Mouse (Mus musculus) embryonic facial prominence, embryonic 14.5 days (tissue): ENCODE results near the gene Gm2001. TPM values are rescaled to one million over a fixed set of nuclear protein-coding genes. Genes with fewer than 3 reads are reported as not detected.
"Not testable (repeated sequence)": the region's sequence is repeated elsewhere in the genome, so short reads cannot be mapped to it uniquely, and the experiment has no call there.

Experiments
- ATAC-seq: fragments of 200-750 bp; cut with Nextera tagmentation; 2 replicates; pipeline ENCODE4 v1.8.0; 2017; ENCODE audit warnings: low read depth, moderate number of reproducible peaks, moderate TSS enrichment
- DNase-seq: peaks from one replicate; pipeline ENCODE4 v3.0.0-alpha.2; 2015; ENCODE audit warnings: low spot score
- H3K27ac ChIP-seq: fragments of 300-500 bp; sonication (generic); replicated peaks from 2 replicates; pipeline ENCODE4 v1.5.1; 2014; ENCODE audit warnings: low read depth, mild to moderate bottlenecking, low read length, moderate library complexity
- H3K27me3 ChIP-seq: fragments of 300-500 bp; sonication (generic); replicated peaks from 2 replicates; pipeline ENCODE4 v1.6.1; 2014; ENCODE audit warnings: low read length; ENCODE audit not compliant: control insufficient read depth, insufficient read depth
- H3K36me3 ChIP-seq: fragments of 300-500 bp; sonication (generic); 2 replicates; pipeline ENCODE4 v1.6.1; 2014; ENCODE audit warnings: low read length, mixed read lengths; ENCODE audit not compliant: control insufficient read depth, insufficient read depth
- H3K4me1 ChIP-seq: fragments of 300-500 bp; sonication (generic); 2 replicates; pipeline ENCODE4 v1.6.1; 2014; ENCODE audit warnings: antibody characterized with exemption, low read length; ENCODE audit not compliant: control insufficient read depth, insufficient read depth
- H3K4me2 ChIP-seq: fragments of 300-500 bp; sonication (generic); 2 replicates; pipeline ENCODE4 v1.6.1; 2014; ENCODE audit warnings: low read depth, mild to moderate bottlenecking, low read length, moderate library complexity, mixed read lengths
- H3K4me3 ChIP-seq: fragments of 300-500 bp; sonication (generic); 2 replicates; pipeline ENCODE4 v1.5.1; 2014; ENCODE audit warnings: low read depth, mild to moderate bottlenecking, low read length
- H3K9ac ChIP-seq: fragments of 300-500 bp; sonication (generic); 2 replicates; pipeline ENCODE4 v1.6.1; 2014; ENCODE audit warnings: low read depth, mild to moderate bottlenecking, low read length, moderate library complexity, mixed read lengths
- H3K9me3 ChIP-seq: fragments of 300-500 bp; sonication (generic); 2 replicates; pipeline ENCODE4 v1.6.1; 2016; ENCODE audit warnings: low read length; ENCODE audit not compliant: control insufficient read depth
- WGBS: fragments of 180-500 bp; shearing (Covaris S2); extraction: QIAGEN DNeasy Blood & Tissue Kit; methylation state at CpG from one replicate; pipeline ENCODE4 v1.1.7; 2014; 5-methylcytosine and 5-hydroxymethylcytosine counted together
- polyA plus RNA-seq: library from polyadenylated mRNA; unstranded; fragments of >200 nt; fragmentation: Nextera tagmentation; extraction: Ambion mirVana; gene quantifications from 2 replicates; pipeline ENCODE4 v1.2.1, GENCODE M21; 2014

The Gm2001 gene
- not detected in 2 replicates for polyA plus RNA-seq

DNA sequence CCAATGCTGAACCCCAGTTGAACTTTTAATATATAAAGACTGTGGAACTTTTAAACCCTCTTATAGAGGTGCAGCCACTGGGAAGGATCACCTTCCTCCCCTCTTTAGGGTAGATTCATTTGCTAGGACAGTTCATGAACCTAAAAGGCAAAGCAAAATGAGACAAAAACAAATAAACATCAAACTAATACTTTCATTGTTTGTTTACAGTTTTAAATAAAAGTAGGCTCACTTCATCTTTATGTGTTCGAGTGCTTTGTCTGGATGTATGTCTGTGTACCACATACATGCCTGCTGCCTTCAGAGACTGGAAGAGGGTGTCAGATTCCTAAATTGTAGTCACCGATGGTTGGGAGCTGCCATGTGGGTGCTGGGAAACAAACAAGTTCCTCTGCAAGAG, at the start of gene Gm2001:
Gm2001 (minus strand) TSS at position 101 of the 400 bp plus-strand sequence.
- not testable (repeated sequence) for H3K36me3 ChIP-seq, H3K4me1 ChIP-seq
- WGBS = 55% methylated on average over 1 of the region's 2 CpGs

DNA sequence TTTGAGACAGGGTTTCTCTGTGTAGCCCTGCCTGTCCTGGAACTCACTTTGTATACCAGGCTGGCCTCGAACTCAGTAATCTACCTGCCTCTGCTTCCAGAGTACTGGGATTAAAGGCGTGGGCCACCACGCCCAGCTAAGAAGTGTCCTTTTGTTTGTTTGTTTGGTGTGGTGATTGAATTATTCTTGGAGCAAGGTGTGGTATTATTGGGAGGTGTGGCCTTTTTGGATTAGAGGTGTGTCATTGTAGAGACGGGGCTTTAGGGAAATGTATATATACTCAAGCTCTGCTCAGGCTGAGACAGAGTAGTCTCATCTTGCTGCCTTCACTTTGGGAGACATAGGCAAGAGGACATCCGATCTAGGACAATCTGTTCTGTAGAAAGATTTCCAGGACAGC, 31.6 kb upstream of the Gm2001 start, which contains the start of gene Gm2016:
Gm2016 (plus strand) TSS at position 301 of the 400 bp plus-strand sequence.
- not testable (repeated sequence) for H3K4me1 ChIP-seq, ATAC-seq, H3K4me3 ChIP-seq, H3K27ac ChIP-seq, H3K4me2 ChIP-seq, H3K9ac ChIP-seq, H3K9me3 ChIP-seq, H3K27me3 ChIP-seq, H3K36me3 ChIP-seq, DNase-seq
- 74% methylated on average over 5 of the region's 5 CpGs for WGBS

More for the DNA sequence above, at the start of gene Gm2001:
- not testable (repeated sequence) for DNase-seq, H3K4me3 ChIP-seq, H3K27me3 ChIP-seq, H3K9me3 ChIP-seq, H3K9ac ChIP-seq, H3K4me2 ChIP-seq, H3K27ac ChIP-seq, ATAC-seq

- ATAC-seq, H3K36me3 ChIP-seq, H3K27me3 ChIP-seq, H3K27ac ChIP-seq, H3K4me1 ChIP-seq, H3K4me2 ChIP-seq, DNase-seq, H3K4me3 ChIP-seq, H3K9me3 ChIP-seq, H3K9ac ChIP-seq: not testable (repeated sequence)
- WGBS = 78% methylated on average over 2 of the region's 2 CpGs
These were observed 21.9 kb upstream of the Gm2001 start for GRCm38 (mm10) chr12:87864048-87864447.

- WGBS = 97% methylated on average over 5 of the region's 11 CpGs
- not testable (repeated sequence) for ATAC-seq, H3K9ac ChIP-seq
These were observed 21.5 kb upstream of the Gm2001 start for GRCm38 (mm10) chr12:87863638-87864037.

DNA sequence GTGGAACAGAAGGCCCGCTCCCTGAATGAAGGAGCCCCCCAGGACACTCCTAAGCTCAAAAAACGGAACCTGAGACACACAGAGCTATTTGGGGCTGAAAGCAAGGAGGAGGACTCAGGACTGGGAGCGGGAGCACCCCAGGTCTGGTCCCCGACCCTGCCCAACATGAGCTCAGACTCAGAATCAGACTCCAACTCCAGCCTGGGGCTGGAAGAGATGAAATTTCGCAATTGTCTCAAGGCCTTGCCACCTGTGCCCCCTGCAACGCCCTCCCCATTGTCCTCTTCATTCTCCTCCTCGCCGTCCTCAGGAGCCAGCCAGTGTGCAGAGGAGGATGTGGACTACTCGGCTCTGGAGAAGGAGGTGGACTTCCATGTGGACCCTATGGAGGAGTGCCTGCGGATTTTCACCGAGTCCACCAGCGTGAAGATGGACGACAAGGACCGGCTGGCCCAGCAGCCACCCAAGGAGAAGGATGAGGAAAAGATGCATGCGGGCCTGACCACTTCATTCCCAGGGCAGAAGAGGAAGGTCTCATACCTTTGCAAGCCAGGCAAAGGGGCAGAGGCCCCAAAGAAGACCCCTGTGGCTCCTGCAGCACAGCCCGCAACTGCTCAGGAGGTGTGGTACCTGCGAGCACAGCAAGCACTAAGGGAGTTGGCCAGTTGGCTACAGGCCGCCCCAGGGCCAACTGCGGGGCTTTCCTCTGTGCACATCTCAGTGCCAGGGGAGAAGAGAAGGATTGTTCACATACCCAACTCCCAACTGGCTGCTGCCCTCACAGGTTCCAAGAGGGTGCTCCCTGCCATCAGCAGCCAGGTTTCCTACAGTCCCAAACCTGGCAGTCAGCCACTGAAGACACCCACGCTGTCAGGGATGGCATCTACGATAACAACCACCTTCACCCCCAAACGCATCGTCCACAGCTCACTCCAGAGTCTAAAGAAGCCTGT, 19.9 kb upstream of the Gm2001 start:
- H3K4me1 ChIP-seq, H3K27me3 ChIP-seq, H3K27ac ChIP-seq, H3K9ac ChIP-seq, H3K9me3 ChIP-seq, DNase-seq, ATAC-seq, H3K36me3 ChIP-seq, H3K4me2 ChIP-seq, H3K4me3 ChIP-seq: not testable (repeated sequence)
- WGBS = 84% methylated on average over 23 of the region's 23 CpGs

More at GRCm38 (mm10) chr12:87863638-87864037, 21.5 kb upstream of the Gm2001 start:
- not testable (repeated sequence) for H3K4me2 ChIP-seq, DNase-seq, H3K4me3 ChIP-seq, H3K4me1 ChIP-seq, H3K36me3 ChIP-seq, H3K27ac ChIP-seq, H3K27me3 ChIP-seq, H3K9me3 ChIP-seq

DNA sequence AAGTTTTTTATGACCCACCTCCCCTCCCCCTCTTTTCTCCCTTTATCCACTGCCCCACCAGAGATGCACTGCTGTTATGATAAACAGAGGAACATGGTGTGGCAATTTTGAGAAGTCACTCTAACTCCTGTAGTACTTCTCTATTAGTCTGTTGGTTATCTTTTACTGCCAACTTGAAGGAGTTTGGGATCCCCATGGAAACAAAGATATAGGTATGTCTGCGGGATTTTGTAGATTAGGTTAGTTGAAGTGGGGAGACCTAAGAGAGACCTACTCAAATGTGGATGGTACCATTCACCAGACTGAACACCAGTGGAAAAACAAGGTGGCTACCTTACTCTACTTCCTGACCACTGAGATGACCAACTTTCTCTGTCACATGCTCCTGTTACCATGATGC, 13.9 kb upstream of the Gm2001 start:
- ATAC-seq, H3K4me2 ChIP-seq: not testable (repeated sequence)
- WGBS = 81% methylated on average over 1 of the region's 1 CpGs

DNA sequence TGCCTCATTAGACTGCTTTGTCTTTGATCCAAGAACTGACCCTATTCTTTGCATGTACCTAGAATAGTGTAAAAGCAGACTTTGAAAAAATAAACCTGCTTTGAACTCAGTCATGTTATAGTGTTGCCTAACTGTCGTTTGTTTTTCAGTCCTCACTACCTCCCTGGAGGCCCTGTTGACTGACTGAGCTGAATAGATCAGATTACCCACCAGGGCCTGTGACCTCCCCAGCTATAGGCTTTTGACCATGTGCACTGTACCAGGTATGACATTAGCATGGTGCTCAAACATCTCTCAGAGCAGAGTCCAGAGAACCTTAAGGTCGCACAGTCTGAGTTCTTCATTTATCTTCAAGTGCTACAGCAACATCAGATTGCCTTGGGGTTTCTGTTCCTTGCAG, 8.5 kb upstream of the Gm2001 start:
- H3K4me1 ChIP-seq, H3K27me3 ChIP-seq, H3K36me3 ChIP-seq, ATAC-seq, H3K4me3 ChIP-seq, H3K27ac ChIP-seq, DNase-seq, H3K9ac ChIP-seq, H3K9me3 ChIP-seq, H3K4me2 ChIP-seq: not testable (repeated sequence)
- no CpG with 5 or more reads among the region's 2 CpGs for WGBS

More for the DNA sequence above, 13.9 kb upstream of the Gm2001 start:
- not testable (repeated sequence) for H3K4me3 ChIP-seq, H3K9me3 ChIP-seq, H3K27ac ChIP-seq, H3K9ac ChIP-seq, H3K27me3 ChIP-seq, DNase-seq, H3K36me3 ChIP-seq, H3K4me1 ChIP-seq

DNA sequence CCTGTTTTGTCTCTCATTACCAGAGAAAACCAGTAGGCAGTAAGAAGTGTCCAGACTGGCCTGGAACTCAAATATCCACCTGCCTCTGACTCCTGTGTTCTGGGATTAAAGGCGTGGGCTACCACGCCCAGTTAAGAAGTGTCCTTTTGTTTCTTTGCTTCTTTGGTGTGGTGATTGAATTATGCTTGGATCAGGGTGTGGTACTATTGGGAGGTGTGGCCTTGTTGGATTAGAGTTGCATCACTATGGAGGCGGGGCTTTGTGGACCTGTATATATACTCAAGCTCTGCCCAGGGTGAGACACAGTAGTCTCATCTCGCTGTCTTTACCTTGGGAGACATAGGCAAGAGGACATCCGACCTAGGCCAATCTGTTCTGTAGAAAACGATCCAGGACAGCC, 25.9 kb downstream of the Gm2001 start, which contains the start of gene BB287469:
BB287469 (plus strand) TSS at position 301 of the 400 bp plus-strand sequence.
- H3K27ac ChIP-seq, ATAC-seq, H3K9me3 ChIP-seq, H3K9ac ChIP-seq, H3K27me3 ChIP-seq, H3K4me3 ChIP-seq, H3K4me1 ChIP-seq, H3K36me3 ChIP-seq, H3K4me2 ChIP-seq, DNase-seq: not testable (repeated sequence)
- WGBS = 85% methylated on average over 4 of the region's 6 CpGs
